Mouse (Mus musculus) hindbrain, embryonic 15.5 days (tissue): Measurements from ENCODE around the gene Ahcyl1. TPM values are rescaled to one million over a fixed set of nuclear protein-coding genes. Genes with fewer than 3 reads are reported as not detected.

ENCODE experiments used
- ATAC-seq: fragments of 200-750 bp; cut with Nextera tagmentation; 2 replicates; pipeline ENCODE4 v1.8.0; 2017; ENCODE audit warnings: low read depth, moderate number of reproducible peaks, moderate TSS enrichment; ENCODE audit not compliant: low FRiP score
- H3K27ac ChIP-seq: fragments of 300-500 bp; sonication (generic); replicated peaks from 2 replicates; pipeline ENCODE4 v1.5.1; 2015; ENCODE audit warnings: mild to moderate bottlenecking, inconsistent platforms
- H3K27me3 ChIP-seq: fragments of 300-500 bp; sonication (generic); 2 replicates; pipeline ENCODE4 v1.6.1; 2015; ENCODE audit warnings: control low read depth, inconsistent platforms
- H3K36me3 ChIP-seq: fragments of 300-500 bp; sonication (generic); 2 replicates; pipeline ENCODE4 v1.6.1; 2015; ENCODE audit warnings: control low read depth, inconsistent platforms
- H3K4me1 ChIP-seq: fragments of 300-500 bp; sonication (generic); replicated peaks from 2 replicates; pipeline ENCODE4 v1.6.1; 2015; ENCODE audit warnings: control low read depth, inconsistent platforms
- H3K4me2 ChIP-seq: fragments of 300-500 bp; sonication (generic); 2 replicates; pipeline ENCODE4 v1.6.1; 2015; ENCODE audit warnings: moderate library complexity, mild to moderate bottlenecking, inconsistent platforms
- H3K4me3 ChIP-seq: fragments of 300-500 bp; sonication (generic); 2 replicates; pipeline ENCODE4 v1.5.1; 2015; ENCODE audit warnings: mild to moderate bottlenecking, inconsistent platforms
- H3K9ac ChIP-seq: fragments of 300-500 bp; sonication (generic); 2 replicates; pipeline ENCODE4 v1.6.1; 2015; ENCODE audit warnings: inconsistent platforms
- H3K9me3 ChIP-seq: fragments of 300-500 bp; sonication (generic); 2 replicates; pipeline ENCODE4 v1.6.1; 2016; ENCODE audit warnings: control low read depth, inconsistent platforms
- WGBS: fragments of 180-500 bp; shearing (Covaris S2); methylation state at CpG from one replicate; pipeline ENCODE4 v1.1.7; 2015; 5-methylcytosine and 5-hydroxymethylcytosine counted together
- polyA plus RNA-seq: library from polyadenylated mRNA; unstranded; fragments of >200 nt; fragmentation: Nextera tagmentation; extraction: Ambion mirVana; gene quantifications from 2 replicates; pipeline ENCODE4 v1.2.1, GENCODE M21; 2015

Gene Ahcyl1
- polyA plus RNA-seq, 1 experiment from 2014 or later: 110 TPM

GRCm38 (mm10) chr3:107701767-107702394, 5.5 kb upstream of the Ahcyl1 start:
- H3K4me1 ChIP-seq: peaks cover 4% of the 10 kb centered on the region
- no peak overlapping the region for H3K27ac ChIP-seq
- no peak overlapping the region for H3K9ac ChIP-seq
- WGBS: 93% methylated on average over 1 of the region's 1 CpGs
- H3K27me3 ChIP-seq: no peaks in the 10 kb centered on the region
- no peak overlapping the region for H3K4me3 ChIP-seq
- H3K4me2 ChIP-seq: no peak overlapping the region
- H3K9me3 ChIP-seq: no peaks in the 10 kb centered on the region
- no peak for ATAC-seq
- H3K36me3 ChIP-seq: no peaks in the 10 kb centered on the region

- no peak overlapping the region for H3K9ac ChIP-seq
- 88% methylated on average over 2 of the region's 2 CpGs for WGBS
- no peaks in the 10 kb centered on the region for H3K27me3 ChIP-seq
- no peak overlapping the region for H3K4me2 ChIP-seq
- no peaks in the 10 kb centered on the region for H3K9me3 ChIP-seq
- H3K4me1 ChIP-seq: peaks cover 6% of the 10 kb centered on the region
- H3K4me3 ChIP-seq: no peak overlapping the region
- no peak for ATAC-seq
- H3K27ac ChIP-seq: no peak overlapping the region
- no peaks in the 10 kb centered on the region for H3K36me3 ChIP-seq
Observed at GRCm38 (mm10) chr3:107700625-107701024, 4.3 kb upstream of the Ahcyl1 start.

DNA sequence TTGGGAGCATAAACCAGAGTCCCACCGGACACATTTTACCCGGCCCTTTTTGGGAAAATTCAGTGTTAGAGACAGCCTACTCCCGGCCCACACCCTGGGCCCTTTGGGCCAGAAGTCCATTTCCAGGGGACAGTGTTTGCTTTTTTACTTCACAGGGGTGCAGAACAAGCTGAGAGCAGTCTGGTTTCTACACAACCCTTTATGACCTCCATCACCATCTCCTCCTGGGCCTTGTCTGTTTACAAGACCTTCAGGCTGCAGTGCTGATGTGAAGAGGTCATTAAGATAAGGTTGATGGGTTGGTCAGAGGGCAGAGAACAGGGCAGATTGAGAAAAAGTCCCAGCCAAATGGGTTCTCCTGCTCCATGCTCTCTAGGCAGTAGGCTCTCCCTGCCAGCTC, 550 bp upstream of the Ahcyl1 start:
- peak; percentile 6 for ATAC-seq
- Histone ChIP-seq H3K9me3 (no peaks in the 10 kb centered on the region), H3K4me2 (peak overlapping the region; percentile 49), H3K27ac (no peak overlapping the region), H3K9ac (no peak overlapping the region), H3K27me3 (no peaks in the 10 kb centered on the region), H3K36me3 (no peaks in the 10 kb centered on the region), H3K4me3 (peak overlapping the region; percentile 62), H3K4me1 (peaks cover 39% of the 10 kb centered on the region)
- 44% methylated on average over 3 of the region's 3 CpGs for WGBS

- peak overlapping the region; percentile 85 for H3K27ac ChIP-seq
- WGBS: 5% methylated on average over 16 of the region's 16 CpGs
- peaks cover 54% of the 10 kb centered on the region for H3K4me1 ChIP-seq
- H3K4me2 ChIP-seq: peak overlapping the region; percentile 79
- H3K9me3 ChIP-seq: no peaks in the 10 kb centered on the region
- peak overlapping the region; percentile 62 for H3K4me3 ChIP-seq
- H3K27me3 ChIP-seq: no peaks in the 10 kb centered on the region
- H3K9ac ChIP-seq: peak overlapping the region; percentile 76
- H3K36me3 ChIP-seq: 0 out of 2 replicates have a peak, but pooled peaks cover 3% of the 10 kb centered on the region
- no peak for ATAC-seq
Observed at GRCm38 (mm10) chr3:107695219-107695947, 977 bp downstream of the Ahcyl1 start.

DNA sequence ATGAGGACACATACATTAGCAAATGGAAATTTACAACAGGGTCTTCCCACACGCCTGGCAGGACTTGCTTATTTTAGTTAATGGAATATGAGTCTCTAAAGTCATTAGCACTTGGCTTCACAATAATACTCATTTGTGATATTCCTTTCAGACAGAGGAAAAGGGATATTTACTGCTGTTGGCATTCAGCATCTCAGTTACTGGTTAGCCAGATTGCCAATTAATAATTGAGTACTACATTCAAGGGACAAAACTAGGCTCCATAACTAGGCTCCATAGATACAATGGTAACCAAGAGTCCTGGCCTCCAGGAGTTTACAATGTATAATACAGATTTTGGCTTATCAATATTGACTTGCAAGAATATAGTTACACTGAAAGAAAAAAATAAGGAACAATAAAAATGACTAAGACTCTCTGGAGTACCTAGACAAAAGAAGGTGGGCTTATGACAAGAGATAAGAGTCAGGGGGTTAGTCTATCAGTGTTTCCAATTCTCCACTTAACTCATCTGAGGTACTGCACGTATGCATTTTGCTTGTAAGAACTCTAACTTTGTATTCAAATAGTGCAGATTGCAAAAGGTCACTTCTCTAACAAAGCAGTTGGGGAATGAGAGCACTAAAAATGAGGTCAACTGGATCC, 2.0 kb downstream of the Ahcyl1 start:
- H3K4me2 ChIP-seq: peak overlapping the region; percentile 79
- peak overlapping the region; percentile 62 for H3K4me3 ChIP-seq
- ATAC-seq: no peak
- H3K27ac ChIP-seq: no peak overlapping the region; the same call in 1 of the 2 replicates
- H3K4me1 ChIP-seq: peaks cover 64% of the 10 kb centered on the region
- no peaks in the 10 kb centered on the region for H3K9me3 ChIP-seq
- peak overlapping the region; percentile 76 for H3K9ac ChIP-seq
- H3K36me3 ChIP-seq: 0 out of 2 replicates have a peak, but pooled peaks cover 3% of the 10 kb centered on the region
- no peaks in the 10 kb centered on the region for H3K27me3 ChIP-seq
- 51% methylated on average over 2 of the region's 2 CpGs for WGBS

GRCm38 (mm10) chr3:107690366-107690765, 6.0 kb downstream of the Ahcyl1 start:
- Histone ChIP-seq H3K4me2 (peak overlapping the region; percentile 9; the same call in 1 of the 2 replicates), H3K27me3 (no peaks in the 10 kb centered on the region), H3K4me1 (peaks cover 66% of the 10 kb centered on the region), H3K27ac (peak overlapping the region; percentile 53; the same call in 1 of the 2 replicates), H3K9ac (no peak overlapping the region), H3K9me3 (no peaks in the 10 kb centered on the region), H3K36me3 (0 out of 2 replicates have a peak, but pooled peaks cover 3% of the 10 kb centered on the region), H3K4me3 (no peak overlapping the region)
- 40% methylated on average over 2 of the region's 2 CpGs for WGBS
- peak; percentile 35; the same call in 1 of the 2 replicates for ATAC-seq

- no peak overlapping the region for H3K4me2 ChIP-seq
- no peak overlapping the region for H3K27ac ChIP-seq
- H3K9ac ChIP-seq: no peak overlapping the region
- H3K4me1 ChIP-seq: peaks cover 56% of the 10 kb centered on the region
- no peak for ATAC-seq
- H3K9me3 ChIP-seq: no peaks in the 10 kb centered on the region
- no peaks in the 10 kb centered on the region for H3K27me3 ChIP-seq
- no peak overlapping the region for H3K4me3 ChIP-seq
- 0 out of 2 replicates have a peak, but pooled peaks cover 3% of the 10 kb centered on the region for H3K36me3 ChIP-seq
Observed at GRCm38 (mm10) chr3:107689245-107689644, 7.1 kb downstream of the Ahcyl1 start.

DNA sequence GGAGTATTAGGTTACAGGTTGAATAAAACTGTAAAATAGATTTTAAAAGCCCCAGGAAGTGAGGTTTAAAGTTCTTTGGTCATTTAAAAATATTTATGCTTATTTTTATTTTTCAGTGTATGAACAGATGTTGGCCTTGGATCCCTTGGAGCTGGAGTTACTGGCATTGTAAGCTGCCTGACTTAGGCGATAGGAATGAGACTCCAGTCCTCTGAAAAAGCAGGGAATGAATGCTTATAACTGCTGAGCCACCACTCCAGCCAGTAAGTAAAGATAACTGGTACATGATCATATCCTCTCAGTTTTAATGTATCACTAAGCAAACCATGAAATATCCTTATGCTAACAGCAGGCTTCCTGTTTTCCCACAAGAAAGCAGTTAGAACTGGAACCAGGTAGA, 8.1 kb downstream of the Ahcyl1 start:
- no peak overlapping the region for H3K4me2 ChIP-seq
- 71% methylated on average over 1 of the region's 1 CpGs for WGBS

GRCm38 (mm10) chr3:107686276-107686977, 9.9 kb downstream of the Ahcyl1 start:
- no peaks in the 10 kb centered on the region for H3K9me3 ChIP-seq
- no peak for ATAC-seq
- no peak overlapping the region for H3K27ac ChIP-seq
- 0 out of 2 replicates have a peak, but pooled peaks cover 3% of the 10 kb centered on the region for H3K36me3 ChIP-seq
- H3K9ac ChIP-seq: no peak overlapping the region
- no peak overlapping the region for H3K4me3 ChIP-seq
- H3K4me2 ChIP-seq: no peak overlapping the region
- no peaks in the 10 kb centered on the region for H3K27me3 ChIP-seq
- WGBS: 90% methylated on average over 3 of the region's 3 CpGs
- H3K4me1 ChIP-seq: peaks cover 39% of the 10 kb centered on the region

More for the DNA sequence above, 8.1 kb downstream of the Ahcyl1 start:
- Histone ChIP-seq H3K4me1 (peaks cover 45% of the 10 kb centered on the region), H3K27ac (no peak overlapping the region), H3K36me3 (0 out of 2 replicates have a peak, but pooled peaks cover 3% of the 10 kb centered on the region), H3K9ac (no peak overlapping the region), H3K9me3 (no peaks in the 10 kb centered on the region), H3K27me3 (no peaks in the 10 kb centered on the region), H3K4me3 (no peak overlapping the region)
- no peak for ATAC-seq

- ATAC-seq: no peak
- Histone ChIP-seq H3K4me2 (no peak overlapping the region), H3K36me3 (no peaks in the 10 kb centered on the region), H3K4me3 (no peak overlapping the region), H3K27me3 (no peaks in the 10 kb centered on the region), H3K9me3 (no peaks in the 10 kb centered on the region), H3K4me1 (peaks cover 39% of the 10 kb centered on the region), H3K9ac (no peak overlapping the region), H3K27ac (no peak overlapping the region)
- WGBS: 83% methylated on average over 2 of the region's 2 CpGs
Observed at GRCm38 (mm10) chr3:107685652-107686051, 10.7 kb downstream of the Ahcyl1 start.

- Histone ChIP-seq H3K4me1 (peaks cover 34% of the 10 kb centered on the region), H3K4me2 (no peak overlapping the region), H3K9me3 (no peaks in the 10 kb centered on the region), H3K27me3 (no peaks in the 10 kb centered on the region), H3K36me3 (no peaks in the 10 kb centered on the region), H3K4me3 (no peak overlapping the region), H3K9ac (no peak overlapping the region), H3K27ac (no peak overlapping the region)
- no peak for ATAC-seq
- 94% methylated on average over 1 of the region's 1 CpGs for WGBS
Observed at GRCm38 (mm10) chr3:107683587-107683986, 12.8 kb downstream of the Ahcyl1 start.
